Mouse (Mus musculus) E14TG2a.4 (cell line): Measurements from ENCODE around the gene Pigg.
"Not testable (repeated sequence)": the region's sequence is repeated elsewhere in the genome, so short reads cannot be mapped to it uniquely, and the experiment has no call there.

Source experiments
- H3K27me3 ChIP-seq: 2 replicates; pipeline ENCODE4 v1.6.1; 2014; ENCODE audit warnings: low read length, control low read depth; ENCODE audit not compliant: insufficient read depth
- H3K36me3 ChIP-seq: 2 replicates; pipeline ENCODE4 v1.6.1; 2014; ENCODE audit warnings: low read length, control low read depth; ENCODE audit not compliant: insufficient read depth
- H3K4me1 ChIP-seq: replicated peaks from 2 replicates; pipeline ENCODE4 v1.6.1; 2014; ENCODE audit warnings: low read depth, low read length, control low read depth
- H3K4me3 ChIP-seq: replicated peaks from 2 replicates; pipeline ENCODE4 v1.5.1; 2014; ENCODE audit warnings: mild to moderate bottlenecking, low read length
- H3K9me3 ChIP-seq: 2 replicates; pipeline ENCODE4 v1.6.1; 2014; ENCODE audit warnings: low read length, control low read depth
- CTCF ChIP-seq: conservative IDR thresholded peaks from 2 replicates; pipeline ENCODE4 v1.5.1; 2014; ENCODE audit warnings: low read length
- NANOG ChIP-seq: IDR thresholded peaks from 2 replicates; pipeline ENCODE4 v1.6.1; 2014; ENCODE audit warnings: borderline replicate concordance, low read length, mixed read lengths
- POU5F1 ChIP-seq: IDR thresholded peaks from 2 replicates; pipeline ENCODE4 v1.6.1; 2014; ENCODE audit warnings: low read length, borderline replicate concordance

Gene Pigg

DNA sequence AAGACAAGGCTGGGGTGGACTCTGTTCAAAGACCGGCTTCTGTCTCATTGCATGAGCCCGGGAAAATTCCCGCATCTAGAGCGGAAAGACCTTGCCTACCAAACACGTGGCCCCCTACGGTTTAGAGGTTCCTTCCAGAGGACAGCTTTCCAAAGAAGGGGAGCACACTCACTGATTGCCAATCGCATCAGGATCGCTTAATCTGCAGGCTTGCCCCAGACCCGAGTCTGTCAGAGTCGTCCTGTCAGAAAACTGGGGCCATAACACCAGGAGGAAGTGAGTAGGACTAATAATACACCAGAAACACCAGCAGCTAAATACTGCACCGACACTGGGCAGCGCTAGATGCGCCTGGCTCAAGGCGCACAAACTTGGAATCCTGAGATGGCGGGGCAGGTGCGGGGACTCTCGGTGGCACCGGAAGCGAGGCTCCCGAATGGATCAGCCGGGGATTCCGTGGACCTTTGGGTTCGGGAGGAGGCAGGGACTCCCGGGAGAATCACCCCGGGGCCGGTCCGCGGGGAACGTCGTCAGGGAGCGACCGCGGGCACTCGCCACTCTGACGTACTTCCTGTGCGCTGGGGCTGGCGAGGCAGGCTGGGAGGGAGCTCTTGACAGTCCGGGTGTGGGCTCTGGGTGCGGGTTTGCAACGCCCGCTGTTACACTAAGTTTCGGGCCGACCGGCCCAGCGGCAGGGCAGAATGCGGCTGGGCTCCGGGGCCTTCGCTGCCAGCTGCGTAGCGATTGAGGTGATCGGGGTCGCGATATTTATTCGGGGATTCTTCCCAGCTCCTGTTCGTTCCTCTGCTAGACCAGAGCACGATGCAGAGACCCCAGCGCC, at the start of gene Pigg:
TSS of gene Pigg (plus strand) at position 386 of the 841 bp plus-strand sequence.
- Histone ChIP-seq H3K27me3 (no peaks in the 10 kb centered on the region), H3K36me3 (peaks cover 5% of the 10 kb centered on the region), H3K4me3 (peak within 1 kb of the TSS; percentile 98), H3K9me3 (no peaks in the 10 kb centered on the region), H3K4me1 (peaks cover 17% of the 10 kb centered on the region)
- TF ChIP-seq POU5F1 (no peak), CTCF (no peak), NANOG (no peak)

DNA sequence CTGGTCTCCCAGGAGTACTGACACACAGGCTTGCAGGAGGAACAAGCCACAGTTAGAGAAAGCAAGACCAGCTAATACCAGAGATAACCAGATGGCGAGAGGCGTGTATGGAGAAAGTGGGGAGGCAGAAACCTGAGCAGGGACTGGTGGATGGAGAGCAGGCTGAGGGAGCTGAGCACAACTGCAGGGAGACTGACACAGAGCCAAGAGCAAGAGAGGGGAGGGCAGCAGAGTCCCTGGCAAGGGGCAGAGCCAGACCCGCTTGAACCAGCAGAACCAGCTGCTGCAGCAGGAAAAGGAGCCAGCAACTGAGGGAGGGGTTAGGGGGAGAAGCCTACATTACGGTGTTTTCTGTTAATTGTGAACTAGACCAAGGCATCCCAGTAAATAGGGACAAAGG, 49.7 kb upstream of the Pigg start:
- no peaks in the 10 kb centered on the region for H3K9me3 ChIP-seq
- TF ChIP-seq NANOG (no peak), CTCF (no peak), POU5F1 (no peak)

DNA sequence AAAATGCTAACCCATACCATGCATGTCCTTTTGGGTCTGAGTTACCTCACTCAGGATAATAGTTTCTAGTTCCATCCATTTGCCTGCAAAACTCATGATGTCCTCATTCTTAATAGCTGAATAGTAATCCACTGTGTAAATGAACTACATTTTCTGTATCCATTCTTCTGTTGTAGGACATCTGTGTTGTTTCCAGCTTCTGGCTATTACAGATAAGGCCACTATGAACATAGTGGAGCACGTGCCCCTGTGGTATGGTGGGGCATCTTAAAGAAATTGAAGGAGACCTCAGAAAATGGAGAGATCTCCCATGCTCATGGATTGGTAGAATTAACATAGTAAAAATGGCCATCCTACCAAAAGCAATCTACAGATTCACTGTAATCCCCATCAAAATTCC, 48.6 kb upstream of the Pigg start:
- not testable (repeated sequence) for H3K27me3 ChIP-seq, H3K36me3 ChIP-seq, H3K9me3 ChIP-seq, H3K4me3 ChIP-seq
- peaks cover 20% of the 10 kb centered on the region for H3K4me1 ChIP-seq

More for the DNA sequence above, 49.7 kb upstream of the Pigg start:
- Histone ChIP-seq H3K27me3 (no peaks in the 10 kb centered on the region), H3K4me3 (peak overlapping the region; percentile 71), H3K4me1 (peaks cover 14% of the 10 kb centered on the region), H3K36me3 (no peaks in the 10 kb centered on the region)

DNA sequence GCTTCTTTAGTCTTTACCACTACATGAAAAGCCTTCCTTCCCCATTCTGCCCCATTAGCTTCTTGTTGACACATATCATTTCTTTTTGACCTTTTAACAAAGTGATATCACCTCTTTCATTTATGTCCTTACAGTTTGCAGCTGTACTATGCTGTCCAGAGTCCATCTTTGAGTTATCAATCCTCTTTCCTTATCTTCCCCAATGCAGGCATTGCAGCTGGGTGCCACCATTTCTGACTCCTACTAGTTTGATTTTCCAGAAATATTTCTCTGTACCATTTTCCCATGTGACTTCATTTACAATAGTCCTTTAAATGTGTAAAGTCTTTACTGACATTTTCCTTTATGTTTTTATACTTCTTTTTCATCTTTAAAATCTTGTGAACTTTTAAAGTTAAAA, 45.4 kb upstream of the Pigg start:
- TF ChIP-seq CTCF (no peak), POU5F1 (no peak), NANOG (no peak)
- no peak overlapping the region for H3K4me3 ChIP-seq

DNA sequence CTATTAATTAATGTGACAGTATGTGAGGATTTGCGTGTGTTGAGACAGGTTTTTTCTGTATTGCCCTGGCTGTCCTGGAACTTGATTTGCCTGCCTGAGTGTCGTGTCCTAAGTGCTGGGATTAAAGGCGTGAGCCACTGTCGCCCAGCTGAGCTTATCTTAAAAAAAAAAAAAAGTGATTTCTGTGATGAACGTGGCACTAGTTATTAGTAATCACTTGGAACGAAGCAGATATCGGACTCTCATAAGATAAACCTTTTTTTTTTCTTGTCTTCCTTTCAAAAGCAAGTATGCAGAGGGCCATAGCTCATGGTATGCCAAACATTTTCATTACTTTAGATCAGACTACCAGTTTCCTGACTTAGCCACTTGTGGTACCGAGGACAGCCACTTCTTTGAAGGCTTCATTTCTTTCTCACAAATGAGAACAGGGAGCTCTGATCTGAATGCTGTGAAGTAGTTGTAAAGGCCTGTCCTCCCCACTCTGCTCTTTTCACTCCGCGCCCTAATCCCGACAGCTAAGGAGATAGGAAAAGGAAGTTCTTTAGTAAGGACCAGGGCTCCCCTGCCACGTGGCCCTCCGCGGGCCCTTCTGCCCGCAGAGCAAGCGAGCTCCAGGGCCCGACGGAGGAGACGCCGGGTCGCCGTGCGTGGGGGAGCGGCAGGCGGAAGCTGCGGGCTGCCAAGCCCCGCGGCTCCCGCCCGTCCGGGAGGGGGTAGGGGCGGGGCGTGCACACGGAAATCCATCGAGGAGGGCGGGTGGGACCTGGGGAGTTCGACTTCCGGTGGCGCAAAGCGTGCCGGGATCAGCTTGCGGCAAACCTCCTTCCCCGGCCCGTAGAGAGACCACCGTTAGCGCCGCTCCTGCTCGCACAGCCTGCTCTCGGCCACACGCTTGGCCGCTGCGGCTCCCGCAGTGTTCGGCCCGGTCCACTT, 44.0 kb upstream of the Pigg start, which contains the start of gene Dr1:
TSS of gene Dr1 (plus strand) at position 771 of the 936 bp plus-strand sequence.
- H3K9me3 ChIP-seq, result no peaks in the 10 kb centered on the region
- TF ChIP-seq POU5F1 (no peak), NANOG (no peak), CTCF (no peak)
- H3K36me3 ChIP-seq, result peaks cover 25% of the 10 kb centered on the region
- peak within 1 kb of the TSS; percentile 99 for H3K4me3 ChIP-seq
- peaks cover 27% of the 10 kb centered on the region for H3K4me1 ChIP-seq
- no peaks in the 10 kb centered on the region for H3K27me3 ChIP-seq

More for the DNA sequence above, 45.4 kb upstream of the Pigg start:
- H3K36me3 ChIP-seq, result peaks cover 13% of the 10 kb centered on the region
- no peaks in the 10 kb centered on the region for H3K9me3 ChIP-seq
- no peaks in the 10 kb centered on the region for H3K27me3 ChIP-seq
- H3K4me1 ChIP-seq, result peaks cover 39% of the 10 kb centered on the region

DNA sequence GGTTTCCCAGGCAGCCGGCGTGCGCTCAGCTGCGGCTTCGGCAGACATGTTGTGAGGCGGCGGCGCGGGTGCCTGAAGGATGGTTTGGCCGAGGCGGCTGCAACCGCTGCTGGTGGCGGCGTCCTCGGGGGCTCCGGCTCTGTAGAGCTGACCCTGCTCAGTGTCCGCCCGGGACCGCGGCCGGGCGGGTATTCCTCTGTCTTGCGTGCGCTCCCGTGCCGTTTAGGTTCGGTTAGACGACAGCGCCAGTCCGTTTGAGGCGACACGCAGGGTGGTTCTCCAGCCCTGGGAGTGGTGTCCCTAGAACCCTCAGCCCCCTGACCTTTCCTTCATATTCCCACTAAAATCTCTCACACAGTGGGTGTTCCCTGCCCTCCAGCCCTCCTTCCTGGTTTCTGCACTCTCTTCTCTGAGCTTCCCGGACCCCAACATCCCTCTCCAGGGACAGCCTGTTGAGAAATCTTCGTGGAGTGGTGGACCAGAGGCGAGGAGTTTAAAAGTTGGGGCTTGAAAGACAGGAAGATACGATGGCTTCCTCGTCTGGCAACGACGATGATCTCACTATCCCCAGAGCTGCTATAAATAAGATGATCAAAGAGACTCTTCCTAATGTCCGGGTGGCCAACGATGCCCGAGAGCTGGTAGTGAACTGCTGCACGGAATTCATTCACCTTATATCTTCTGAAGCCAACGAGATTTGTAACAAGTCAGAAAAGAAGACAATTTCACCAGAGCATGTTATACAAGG, 43.2 kb upstream of the Pigg start:
- H3K36me3 ChIP-seq, result peaks cover 32% of the 10 kb centered on the region
- H3K27me3 ChIP-seq, result no peaks in the 10 kb centered on the region
- H3K4me1 ChIP-seq, result peaks cover 26% of the 10 kb centered on the region
- peak overlapping the region; percentile 99 for H3K4me3 ChIP-seq
- TF ChIP-seq CTCF, result no peak
- TF ChIP-seq NANOG, result no peak
- TF ChIP-seq POU5F1, result no peak
- no peaks in the 10 kb centered on the region for H3K9me3 ChIP-seq

DNA sequence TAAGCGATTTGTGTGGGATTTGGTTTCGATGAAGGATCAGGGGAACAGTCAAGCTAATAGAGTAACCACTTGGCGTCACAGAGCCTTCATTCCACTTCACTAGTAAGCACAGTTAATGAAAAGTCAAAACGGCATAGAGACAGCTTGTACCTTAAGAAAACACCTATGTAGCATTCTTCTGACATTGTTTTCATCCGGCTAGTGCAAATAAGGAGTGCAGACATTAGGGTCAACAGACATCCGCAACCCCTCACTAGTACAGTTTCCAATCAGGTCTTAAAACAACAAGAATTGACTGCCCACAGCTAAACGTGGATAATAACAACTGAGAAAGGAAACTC, 42.6 kb upstream of the Pigg start:
- Histone ChIP-seq H3K27me3 (no peaks in the 10 kb centered on the region), H3K4me3 (peak overlapping the region; percentile 99), H3K9me3 (no peaks in the 10 kb centered on the region), H3K36me3 (peaks cover 34% of the 10 kb centered on the region), H3K4me1 (peaks cover 26% of the 10 kb centered on the region)
- TF ChIP-seq NANOG, result no peak
- no peak for TF ChIP-seq POU5F1
- no peak for TF ChIP-seq CTCF

DNA sequence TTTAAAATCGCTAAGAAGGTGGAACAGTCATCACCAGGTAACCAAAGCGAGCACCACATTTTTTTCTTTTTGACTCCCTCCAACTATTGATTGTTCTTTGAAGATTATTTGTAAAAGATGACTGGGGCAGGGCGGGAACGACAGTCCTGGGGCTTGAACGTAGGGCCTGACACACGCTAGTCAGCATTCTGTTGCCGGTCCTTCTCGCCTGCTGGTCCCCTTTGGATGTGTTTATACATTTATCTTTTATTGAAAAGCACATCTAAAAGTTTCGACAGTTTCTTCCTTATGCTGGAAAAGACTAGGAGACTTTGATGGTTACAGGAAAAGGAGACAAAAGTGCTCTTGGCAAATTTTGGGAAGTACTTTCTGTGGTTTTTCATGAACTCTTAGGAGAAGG, 42.0 kb upstream of the Pigg start:
- Histone ChIP-seq H3K36me3 (peaks cover 41% of the 10 kb centered on the region), H3K27me3 (no peaks in the 10 kb centered on the region), H3K4me3 (peak overlapping the region; percentile 99), H3K4me1 (peaks cover 26% of the 10 kb centered on the region), H3K9me3 (no peaks in the 10 kb centered on the region)
- TF ChIP-seq POU5F1 (no peak), CTCF (no peak), NANOG (no peak)

DNA sequence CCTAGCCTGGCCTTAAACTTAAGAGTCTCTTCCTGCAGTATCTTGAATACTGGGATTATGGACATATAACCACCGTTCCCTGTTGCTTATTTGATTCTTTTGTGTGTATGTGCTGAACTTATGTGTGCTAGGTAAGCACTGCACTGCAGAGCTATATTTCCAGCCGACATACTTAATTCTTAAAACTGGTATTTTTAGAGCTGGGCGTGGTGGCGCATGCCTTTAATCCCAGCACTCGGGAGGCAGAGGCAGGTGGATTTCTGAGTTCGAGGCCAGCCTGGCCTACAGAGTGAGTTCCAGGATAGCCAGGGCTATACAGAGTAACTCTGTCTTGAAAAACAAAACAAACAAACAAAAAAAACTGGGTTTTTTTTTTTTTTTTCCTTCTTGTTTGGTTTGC, 41.1 kb upstream of the Pigg start:
- not testable (repeated sequence) for H3K4me3 ChIP-seq, H3K27me3 ChIP-seq, H3K9me3 ChIP-seq
- Histone ChIP-seq H3K4me1 (peaks cover 26% of the 10 kb centered on the region), H3K36me3 (peaks cover 48% of the 10 kb centered on the region)
